Mouse (Mus musculus) forebrain, embryonic 13.5 days (tissue): Measurements from ENCODE around the gene Exoc7. TPM values are rescaled to one million over a fixed set of nuclear protein-coding genes. Genes with fewer than 3 reads are reported as not detected.
A peak's percentile ranks its signal among the peaks of the same experiment; 100 is the strongest.
"Not testable (repeated sequence)": the region's sequence is repeated elsewhere in the genome, so short reads cannot be mapped to it uniquely, and the experiment has no call there.

ENCODE experiments used
- ATAC-seq: fragments of 200-750 bp; cut with Nextera tagmentation; 2 replicates; pipeline ENCODE4 v1.8.0; 2017
- H3K27ac ChIP-seq: fragments of 300-500 bp; sonication (generic); 2 replicates; pipeline ENCODE4 v1.5.1; 2015; ENCODE audit warnings: inconsistent platforms, mild to moderate bottlenecking, moderate library complexity
- H3K27me3 ChIP-seq: fragments of 300-500 bp; sonication (generic); 2 replicates; pipeline ENCODE4 v1.6.1; 2015; ENCODE audit warnings: mild to moderate bottlenecking, inconsistent platforms
- H3K36me3 ChIP-seq: fragments of 300-500 bp; sonication (generic); 2 replicates; pipeline ENCODE4 v1.6.1; 2015; ENCODE audit warnings: mild to moderate bottlenecking, inconsistent platforms; ENCODE audit not compliant: poor library complexity, severe bottlenecking
- H3K4me1 ChIP-seq: fragments of 300-500 bp; sonication (generic); 2 replicates; pipeline ENCODE4 v1.6.1; 2015; ENCODE audit warnings: inconsistent platforms
- H3K4me2 ChIP-seq: fragments of 300-500 bp; sonication (generic); 2 replicates; pipeline ENCODE4 v1.6.1; 2015; ENCODE audit warnings: inconsistent platforms, mild to moderate bottlenecking, moderate library complexity
- H3K4me3 ChIP-seq: fragments of 300-500 bp; sonication (generic); 2 replicates; pipeline ENCODE4 v1.5.1; 2015; ENCODE audit warnings: mild to moderate bottlenecking, inconsistent platforms
- H3K9ac ChIP-seq: fragments of 300-500 bp; sonication (generic); 2 replicates; pipeline ENCODE4 v1.6.1; 2015; ENCODE audit warnings: mild to moderate bottlenecking, inconsistent platforms
- H3K9me3 ChIP-seq: fragments of 300-500 bp; sonication (generic); replicated peaks from 2 replicates; pipeline ENCODE4 v1.6.1; 2016; ENCODE audit warnings: inconsistent platforms
- WGBS: fragments of 180-500 bp; shearing (Covaris S2); methylation state at CpG from one replicate; pipeline ENCODE4 v1.1.7; 2015; 5-methylcytosine and 5-hydroxymethylcytosine counted together
- polyA plus RNA-seq: library from polyadenylated mRNA; unstranded; fragments of >200 nt; fragmentation: Nextera tagmentation; extraction: Ambion mirVana; gene quantifications from 2 replicates; pipeline ENCODE4 v1.2.1, GENCODE M21; 2015

Exoc7 gene
- polyA plus RNA-seq, 1 experiment from 2014 or later, result 88.9 TPM

GRCm38 (mm10) chr11:116290556-116290955 is 16.5 kb downstream of the Exoc7 start:
- Histone ChIP-seq H3K4me2 (no peak overlapping the region), H3K9me3 (no peaks in the 10 kb centered on the region), H3K27me3 (peaks cover 4% of the 10 kb centered on the region; the same call in 1 of the 2 replicates), H3K36me3 (peaks cover 85% of the 10 kb centered on the region), H3K9ac (no peak overlapping the region), H3K4me1 (0 out of 2 replicates have a peak, but pooled peaks cover 5% of the 10 kb centered on the region), H3K4me3 (no peak overlapping the region), H3K27ac (no peak overlapping the region)
- 82% methylated on average over 8 of the region's 8 CpGs for WGBS
- no peak for ATAC-seq

- H3K4me2 ChIP-seq, result no peak overlapping the region
- H3K27me3 ChIP-seq, result peaks cover 36% of the 10 kb centered on the region
- no peak for ATAC-seq
- no peak overlapping the region for H3K4me3 ChIP-seq
- H3K9ac ChIP-seq, result 0 out of 2 replicates have a peak overlapping the region, but pooled peaks have one; percentile 16
- WGBS, result 74% methylated on average over 5 of the region's 5 CpGs
- H3K4me1 ChIP-seq, result 0 out of 2 replicates have a peak, but pooled peaks cover 10% of the 10 kb centered on the region
- H3K36me3 ChIP-seq, result peaks cover 53% of the 10 kb centered on the region
- H3K27ac ChIP-seq, result no peak overlapping the region; the same call in 1 of the 2 replicates
- H3K9me3 ChIP-seq, result no peaks in the 10 kb centered on the region
These were observed 19.7 kb downstream of the Exoc7 start for GRCm38 (mm10) chr11:116287351-116287750.

- no peak overlapping the region for H3K4me2 ChIP-seq
- peaks cover 38% of the 10 kb centered on the region for H3K36me3 ChIP-seq
- no peak overlapping the region for H3K27ac ChIP-seq
- H3K9me3 ChIP-seq, result no peaks in the 10 kb centered on the region
- H3K4me1 ChIP-seq, result peaks cover 18% of the 10 kb centered on the region
- H3K9ac ChIP-seq, result no peak overlapping the region
- ATAC-seq, result no peak
- WGBS, result 75% methylated on average over 7 of the region's 7 CpGs
- peaks cover 51% of the 10 kb centered on the region for H3K27me3 ChIP-seq
- no peak overlapping the region for H3K4me3 ChIP-seq
These were observed 21.3 kb downstream of the Exoc7 start for GRCm38 (mm10) chr11:116285770-116286191.

- H3K9me3 ChIP-seq, result no peaks in the 10 kb centered on the region
- no peak for ATAC-seq
- no peak overlapping the region for H3K4me3 ChIP-seq
- no peak overlapping the region for H3K27ac ChIP-seq
- H3K36me3 ChIP-seq, result peaks cover 20% of the 10 kb centered on the region
- 69% methylated on average over 6 of the region's 6 CpGs for WGBS
- peaks cover 18% of the 10 kb centered on the region for H3K4me1 ChIP-seq
- no peak overlapping the region for H3K9ac ChIP-seq
- peaks cover 64% of the 10 kb centered on the region for H3K27me3 ChIP-seq
- H3K4me2 ChIP-seq, result no peak overlapping the region
These were observed 23.1 kb downstream of the Exoc7 start for GRCm38 (mm10) chr11:116283982-116284381.

GRCm38 (mm10) chr11:116282912-116283521 is 24.0 kb downstream of the Exoc7 start:
- Histone ChIP-seq H3K4me1 (peaks cover 18% of the 10 kb centered on the region), H3K9me3 (no peaks in the 10 kb centered on the region), H3K36me3 (peaks cover 10% of the 10 kb centered on the region), H3K4me3 (peak overlapping the region; percentile 2; the same call in 1 of the 2 replicates), H3K4me2 (no peak overlapping the region), H3K9ac (no peak overlapping the region), H3K27ac (no peak overlapping the region), H3K27me3 (peaks cover 64% of the 10 kb centered on the region)
- no peak; the same call in 1 of the 2 replicates for ATAC-seq
- 9% methylated on average over 48 of the region's 48 CpGs for WGBS

GRCm38 (mm10) chr11:116282089-116282488 is 24.9 kb downstream of the Exoc7 start:
- WGBS, result 1% methylated on average over 11 of the region's 11 CpGs
- H3K27ac ChIP-seq, result no peak overlapping the region
- no peak overlapping the region for H3K9ac ChIP-seq
- H3K27me3 ChIP-seq, result peaks cover 67% of the 10 kb centered on the region
- peaks cover 18% of the 10 kb centered on the region for H3K4me1 ChIP-seq
- 0 out of 2 replicates have a peak overlapping the region, but pooled peaks have one; percentile 26 for H3K4me3 ChIP-seq
- H3K4me2 ChIP-seq, result no peak overlapping the region
- no peak for ATAC-seq
- H3K36me3 ChIP-seq, result 0 out of 2 replicates have a peak, but pooled peaks cover under 1% of the 10 kb centered on the region
- H3K9me3 ChIP-seq, result no peaks in the 10 kb centered on the region

GRCm38 (mm10) chr11:116281671-116282070 is 25.4 kb downstream of the Exoc7 start:
- no peak overlapping the region for H3K27ac ChIP-seq
- WGBS, result 3% methylated on average over 18 of the region's 18 CpGs
- H3K4me1 ChIP-seq, result peaks cover 18% of the 10 kb centered on the region
- peaks cover 67% of the 10 kb centered on the region for H3K27me3 ChIP-seq
- ATAC-seq, result no peak
- peak overlapping the region; percentile 51 for H3K4me2 ChIP-seq
- H3K9ac ChIP-seq, result peak overlapping the region; percentile 45
- H3K4me3 ChIP-seq, result peak overlapping the region; percentile 26
- no peaks in the 10 kb centered on the region for H3K36me3 ChIP-seq
- H3K9me3 ChIP-seq, result no peaks in the 10 kb centered on the region

GRCm38 (mm10) chr11:116280751-116281663 is 26.0 kb downstream of the Exoc7 start, which contains the start of gene Galr2:
Gene Galr2 (plus strand): TSS chr11:116280939.
- no peak within 1 kb of the TSS for H3K27ac ChIP-seq
- 5% methylated on average over 47 of the region's 48 CpGs for WGBS
- H3K4me3 ChIP-seq, result peak within 1 kb of the TSS; percentile 26
- H3K27me3 ChIP-seq, result peaks cover 67% of the 10 kb centered on the region
- no peak for ATAC-seq
- peaks cover 17% of the 10 kb centered on the region for H3K4me1 ChIP-seq
- H3K9me3 ChIP-seq, result no peaks in the 10 kb centered on the region
- H3K4me2 ChIP-seq, result peak within 1 kb of the TSS; percentile 51
- H3K9ac ChIP-seq, result peak within 1 kb of the TSS; percentile 45
- H3K36me3 ChIP-seq, result no peaks in the 10 kb centered on the region

GRCm38 (mm10) chr11:116277184-116277583 is 29.8 kb downstream of the Exoc7 start:
- ATAC-seq, H3K4me3 ChIP-seq, H3K4me2 ChIP-seq, H3K9me3 ChIP-seq, H3K36me3 ChIP-seq, H3K27ac ChIP-seq, H3K9ac ChIP-seq: not testable (repeated sequence)
- 91% methylated on average over 1 of the region's 1 CpGs for WGBS
- peaks cover 28% of the 10 kb centered on the region for H3K4me1 ChIP-seq
- peaks cover 29% of the 10 kb centered on the region for H3K27me3 ChIP-seq

- WGBS, result 3% methylated on average over 32 of the region's 32 CpGs
- Histone ChIP-seq H3K4me3 (peak within 1 kb of the TSS; percentile 91), H3K4me1 (peaks cover 39% of the 10 kb centered on the region), H3K4me2 (peak within 1 kb of the TSS; percentile 94), H3K36me3 (peaks cover 30% of the 10 kb centered on the region), H3K27ac (peak within 1 kb of the TSS; percentile 91), H3K27me3 (0 out of 2 replicates have a peak, but pooled peaks cover 3% of the 10 kb centered on the region), H3K9ac (peak within 1 kb of the TSS; percentile 92), H3K9me3 (no peaks in the 10 kb centered on the region)
- ATAC-seq, result peak; percentile 99
These were observed 32.9 kb downstream of the Exoc7 start, which contains the start of gene Srp68 for GRCm38 (mm10) chr11:116274045-116274666. Gene Srp68 (minus strand): TSS chr11:116274217.

GRCm38 (mm10) chr11:116273469-116274044 is 33.5 kb downstream of the Exoc7 start:
- peaks cover 30% of the 10 kb centered on the region for H3K36me3 ChIP-seq
- H3K4me3 ChIP-seq, result peak overlapping the region; percentile 91
- H3K27ac ChIP-seq, result peak overlapping the region; percentile 91
- H3K27me3 ChIP-seq, result 0 out of 2 replicates have a peak, but pooled peaks cover 3% of the 10 kb centered on the region
- peak; percentile 51 for ATAC-seq
- H3K4me2 ChIP-seq, result peak overlapping the region; percentile 94
- WGBS, result under 1% methylated on average over 39 of the region's 39 CpGs
- H3K4me1 ChIP-seq, result peaks cover 39% of the 10 kb centered on the region
- no peaks in the 10 kb centered on the region for H3K9me3 ChIP-seq
- H3K9ac ChIP-seq, result peak overlapping the region; percentile 92
